Mouse (Mus musculus) right cerebral cortex, postnatal 36 days (tissue): ENCODE data around the gene Slc39a11.

ENCODE experiments used
- DNase-seq, 2 experiments: peaks; one replicate each; pipeline ENCODE4 v3.0.0; 2022; ENCODE audit warnings: low spot score in 2 of 2, mixed read lengths in 1 of 2

Gene Slc39a11

GRCm38 (mm10) chr11:113544017-113544640 lies 105.8 kb downstream of the Slc39a11 start:
- no peak for DNase-seq

- no peak for DNase-seq
These were observed 108.8 kb downstream of the Slc39a11 start for GRCm38 (mm10) chr11:113541073-113541472.

GRCm38 (mm10) chr11:113539502-113540209 lies 110.2 kb downstream of the Slc39a11 start:
- peak in 1 of 2 experiments; percentile 38 for DNase-seq

- DNase-seq: no peak
These were observed 110.8 kb downstream of the Slc39a11 start for GRCm38 (mm10) chr11:113539079-113539478.

GRCm38 (mm10) chr11:113538406-113538917 lies 111.4 kb downstream of the Slc39a11 start:
- no peak for DNase-seq

DNA sequence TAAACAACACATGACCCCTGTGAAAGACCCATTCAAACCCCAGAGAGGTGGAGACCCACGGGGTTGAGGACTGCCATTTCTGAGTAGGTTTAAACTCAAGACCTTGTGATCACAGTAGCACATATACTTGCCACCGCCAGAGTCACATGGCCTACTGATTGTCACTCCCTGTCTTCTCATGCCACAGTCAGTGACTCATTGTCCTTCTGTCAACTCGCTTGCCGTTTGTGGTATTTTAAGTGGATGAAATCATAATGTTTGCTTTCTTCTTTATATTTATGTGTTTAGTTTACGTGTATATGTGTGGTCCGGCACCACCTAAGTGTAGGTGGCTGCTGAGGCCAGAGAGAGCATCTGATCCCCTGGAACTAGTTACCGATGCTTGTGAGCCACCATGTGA lies 112.2 kb downstream of the Slc39a11 start:
- no peak for DNase-seq

DNA sequence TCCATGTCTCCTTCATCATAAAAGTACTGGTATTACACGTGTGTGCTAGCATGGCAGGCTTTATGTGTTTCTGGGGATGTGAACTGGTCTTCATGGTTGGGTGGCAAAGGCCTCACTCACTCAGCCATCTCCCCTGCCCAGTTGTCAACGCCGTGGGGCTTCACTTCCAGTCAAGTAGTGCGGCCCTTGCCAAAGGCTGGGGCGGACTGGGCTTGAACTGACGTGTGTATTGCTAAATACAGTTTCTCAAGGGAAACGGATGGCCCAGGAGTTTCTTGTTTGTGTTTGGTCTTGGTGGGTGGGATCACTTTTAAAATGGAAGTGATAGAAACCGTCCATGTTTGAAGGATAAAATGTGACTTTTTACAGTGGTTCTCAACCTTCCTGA lies 112.7 kb downstream of the Slc39a11 start:
- no peak for DNase-seq

DNA sequence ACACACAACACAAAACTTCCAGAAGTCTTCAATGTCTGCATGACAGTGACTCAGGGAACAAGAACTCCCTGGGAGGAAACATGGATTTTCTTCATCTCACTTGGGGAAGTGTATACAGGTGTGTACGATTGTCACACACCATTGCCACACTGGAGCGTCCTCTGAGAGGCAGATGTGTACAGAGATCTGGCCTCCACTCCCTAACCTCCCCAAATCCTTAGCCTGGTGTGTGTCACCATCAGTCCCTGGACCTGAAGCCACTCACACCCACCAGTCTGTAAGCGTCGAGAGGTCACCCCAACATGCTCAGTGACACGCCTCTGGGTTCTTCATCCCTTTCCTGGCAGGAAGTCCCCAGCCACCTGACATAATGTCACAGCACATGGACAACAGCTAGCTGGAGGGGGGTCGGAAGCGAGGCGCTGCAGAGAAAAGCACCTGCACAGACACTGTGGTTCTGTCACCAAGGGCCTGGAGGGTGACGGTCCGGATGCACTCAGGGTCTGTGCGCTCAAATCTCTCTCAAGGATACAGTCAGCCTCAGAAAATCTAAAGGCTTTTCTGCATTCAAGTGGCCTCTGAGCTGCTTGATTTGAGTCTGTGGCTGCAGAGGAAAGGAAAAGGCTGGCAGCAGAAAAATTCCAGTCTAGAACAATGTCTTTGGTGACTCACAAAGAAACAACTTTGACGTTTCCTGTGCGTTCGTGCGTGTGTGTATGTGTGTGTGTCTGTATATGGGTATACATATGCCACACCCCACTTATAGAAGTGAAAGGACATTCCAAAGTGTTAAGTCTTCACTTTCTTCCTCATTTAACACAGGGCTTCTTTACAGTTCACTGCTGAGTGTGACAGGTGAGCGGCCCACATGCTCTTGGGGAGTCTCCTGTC lies 113.3 kb downstream of the Slc39a11 start:
- no peak for DNase-seq

- DNase-seq: no peak
These were observed 115.5 kb downstream of the Slc39a11 start for GRCm38 (mm10) chr11:113534341-113534740.

GRCm38 (mm10) chr11:113533931-113534330 lies 115.9 kb downstream of the Slc39a11 start:
- DNase-seq: no peak

DNA sequence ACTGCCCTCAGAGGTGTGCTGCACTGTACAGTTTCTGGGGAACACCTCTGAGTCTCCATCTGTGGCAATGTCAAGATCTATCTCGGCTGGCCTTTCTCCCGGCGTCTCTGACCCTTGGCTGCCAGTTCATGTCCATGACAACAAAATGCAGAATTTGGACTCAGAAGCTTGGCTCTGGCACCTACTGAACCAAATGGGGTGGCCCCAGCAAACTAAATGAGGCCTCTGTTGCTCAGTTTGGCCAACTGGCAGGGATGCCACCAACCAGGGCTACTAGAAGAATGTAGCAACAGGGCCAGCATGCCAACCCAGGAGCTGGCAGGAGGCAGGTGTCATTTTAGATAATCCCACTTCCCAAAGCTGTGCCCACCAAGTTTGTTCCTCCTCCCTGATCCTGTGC lies 121.5 kb downstream of the Slc39a11 start:
- no peak for DNase-seq

DNA sequence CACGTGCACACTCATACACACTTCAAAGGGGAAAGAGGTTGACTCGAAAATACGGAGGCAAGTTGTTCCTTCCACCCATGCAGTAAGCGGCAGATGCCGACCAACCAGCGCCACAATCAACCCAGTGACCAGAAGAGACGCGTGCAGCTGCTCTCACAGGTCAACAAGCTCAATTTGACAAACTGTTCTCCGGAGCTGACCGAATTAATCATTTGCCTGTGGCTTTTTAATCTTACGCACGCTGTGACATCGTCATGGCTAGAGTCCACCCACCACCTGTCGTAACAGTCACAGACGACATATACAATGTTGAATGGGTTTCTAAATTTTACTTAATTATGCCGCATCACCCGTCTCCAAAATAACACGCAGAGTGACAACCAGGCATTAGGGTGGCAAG lies 124.1 kb downstream of the Slc39a11 start:
- DNase-seq: no peak

GRCm38 (mm10) chr11:113522726-113523125 lies 127.2 kb downstream of the Slc39a11 start:
- DNase-seq: no peak

DNA sequence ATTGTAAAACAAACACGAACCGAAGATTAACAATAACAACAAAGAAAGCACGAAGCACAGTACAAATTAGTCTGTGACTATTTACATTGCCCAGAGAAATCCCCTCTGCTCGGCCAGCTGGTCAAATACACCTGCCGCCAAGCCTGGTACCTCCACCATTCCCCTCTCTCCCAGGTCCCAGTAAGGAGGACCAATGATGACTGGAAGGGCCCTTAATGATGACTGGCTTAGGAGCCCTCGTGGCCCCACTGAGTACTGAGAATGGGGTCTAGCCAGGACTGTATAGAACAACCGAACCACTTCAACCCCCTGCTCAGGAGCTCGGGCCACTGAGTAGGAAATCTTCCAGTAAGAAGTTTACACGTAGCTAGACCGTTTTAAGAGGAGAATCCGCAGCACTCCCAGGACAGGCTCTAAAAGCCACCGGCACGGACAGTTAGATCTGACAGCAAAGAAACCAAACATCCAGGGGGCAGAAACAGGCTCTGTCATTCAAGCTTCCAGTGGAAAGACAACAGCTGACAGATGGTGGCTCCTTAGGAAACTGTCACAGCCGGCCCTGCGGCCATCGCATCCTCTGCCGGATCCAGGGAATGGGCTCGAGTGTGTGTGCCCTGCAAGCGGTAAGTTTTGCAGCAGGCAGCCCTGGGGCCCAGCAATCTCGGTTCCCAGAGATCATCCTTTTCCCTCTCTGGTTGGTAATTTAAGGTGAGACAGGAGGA lies 128.2 kb downstream of the Slc39a11 start:
- DNase-seq: no peak

DNA sequence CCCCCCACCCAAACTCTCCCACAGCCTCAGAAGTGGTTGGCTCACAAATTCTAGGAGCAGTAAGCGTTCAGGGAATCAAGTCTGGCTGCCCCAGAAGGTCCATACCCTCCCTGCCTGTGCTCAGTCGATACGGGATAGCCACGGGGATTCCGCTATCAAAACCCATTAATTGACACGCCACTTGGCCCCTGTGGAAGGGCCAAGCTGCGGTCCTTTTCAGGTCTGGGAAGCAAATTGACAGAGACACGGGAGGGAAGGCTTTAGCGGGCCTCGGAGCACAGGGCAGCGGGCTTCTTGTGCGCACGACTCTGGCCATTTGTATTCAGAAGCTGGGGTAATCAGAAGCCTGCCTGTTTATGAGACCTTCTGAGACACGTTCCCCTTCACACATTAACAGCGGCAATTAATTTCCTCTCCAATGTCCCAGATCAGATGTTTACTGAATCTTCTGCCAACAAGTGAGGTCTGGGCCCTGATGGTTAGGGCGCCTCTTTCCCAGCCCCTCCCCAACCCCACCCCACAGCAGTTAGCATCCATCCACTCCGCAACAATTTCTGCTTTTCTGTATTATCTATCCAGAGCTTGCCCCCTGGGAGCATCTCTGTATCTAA lies 128.9 kb downstream of the Slc39a11 start:
- DNase-seq: no peak

DNA sequence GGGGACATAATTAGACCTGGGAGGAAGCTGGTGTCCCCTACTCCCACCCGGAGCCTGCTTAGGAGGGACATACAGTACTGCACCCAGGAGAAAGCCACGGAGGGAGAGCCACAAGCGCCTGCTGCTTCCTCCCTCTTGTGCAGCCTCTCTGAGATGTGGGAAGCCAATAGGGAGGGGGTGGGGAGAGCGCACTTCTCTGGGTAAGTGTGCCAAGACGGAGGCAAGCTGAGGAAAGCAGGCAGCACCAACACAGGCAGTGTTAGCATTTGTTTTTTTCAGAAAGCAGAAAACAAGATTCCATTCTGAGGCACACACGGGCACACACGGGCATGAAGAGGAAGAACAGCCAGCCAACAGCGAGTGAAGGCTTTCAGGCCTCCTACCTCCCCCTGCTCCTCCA lies 129.5 kb downstream of the Slc39a11 start:
- DNase-seq: peak in 1 of 2 experiments; percentile 21

DNA sequence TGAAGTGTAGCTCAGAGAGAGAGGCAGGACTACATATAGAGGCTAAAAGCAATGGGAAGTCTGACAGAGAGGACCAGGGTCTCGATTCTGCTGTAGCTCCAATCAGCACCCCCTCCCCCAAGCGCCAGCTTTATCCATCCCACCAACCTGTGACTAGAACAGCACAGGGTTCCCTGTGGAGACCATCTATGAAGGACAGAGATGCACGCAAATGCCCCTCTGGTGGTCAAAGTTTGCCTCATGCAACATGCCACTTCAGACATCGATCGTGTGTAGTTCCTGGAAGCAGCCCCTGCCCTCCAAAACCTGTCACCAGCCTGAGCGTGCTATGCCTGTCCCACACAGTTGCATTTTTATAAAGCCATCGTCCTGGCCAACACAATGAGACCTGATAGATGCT lies 129.9 kb downstream of the Slc39a11 start:
- no peak for DNase-seq

DNA sequence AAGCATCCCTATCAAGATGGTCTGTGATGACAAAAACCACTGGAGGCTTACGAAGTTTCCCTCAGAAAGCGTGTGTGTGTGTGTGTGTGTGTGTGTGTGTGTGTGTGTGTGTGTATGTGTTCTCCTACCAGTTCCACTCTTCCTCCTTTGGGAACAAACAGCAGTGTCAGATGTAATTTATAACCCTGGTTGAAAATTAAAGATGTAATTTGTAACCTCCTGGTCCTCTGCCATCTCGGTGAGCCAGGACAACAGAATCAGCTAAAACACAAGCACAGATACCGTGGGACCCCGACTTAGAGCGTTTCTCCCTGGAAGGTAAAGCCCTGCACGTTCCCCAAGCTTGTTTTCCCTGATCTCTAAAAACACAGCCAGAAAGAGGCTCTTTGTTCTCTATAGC lies 131.7 kb downstream of the Slc39a11 start:
- no peak for DNase-seq

- DNase-seq: peak; percentile 45 to 57
These were observed 133.7 kb downstream of the Slc39a11 start for GRCm38 (mm10) chr11:113516156-113516555.

DNA sequence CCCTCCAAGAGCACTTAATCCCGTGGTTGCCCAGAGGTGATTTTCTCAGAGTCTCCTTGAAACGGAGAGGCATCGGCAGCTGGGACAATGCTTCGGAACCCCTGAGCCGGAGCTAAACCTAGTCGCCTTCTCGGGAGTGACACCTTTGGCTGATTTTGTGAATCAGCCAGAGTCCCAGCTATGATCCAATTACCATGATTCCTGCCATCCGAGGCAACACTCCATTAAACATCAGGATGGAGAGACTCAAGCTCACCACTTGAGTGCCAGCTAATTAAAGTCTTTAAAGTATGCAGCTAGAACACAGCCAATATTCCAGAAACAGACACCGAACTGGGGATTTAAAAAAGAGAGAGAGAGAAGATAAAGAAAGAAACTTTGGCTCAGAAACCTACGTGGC lies 136.9 kb downstream of the Slc39a11 start:
- DNase-seq: no peak

- DNase-seq: no peak
These were observed 137.7 kb downstream of the Slc39a11 start for GRCm38 (mm10) chr11:113512150-113512549.
